Mouse (Mus musculus): ENCODE measurements around the gene Nubp1. TPM values are rescaled to one million over a fixed set of nuclear protein-coding genes. Genes with fewer than 3 reads are reported as not detected.

Gene Nubp1
- polyA plus RNA-seq, 2 experiments = 46.1 to 59.0 TPM

DNA sequence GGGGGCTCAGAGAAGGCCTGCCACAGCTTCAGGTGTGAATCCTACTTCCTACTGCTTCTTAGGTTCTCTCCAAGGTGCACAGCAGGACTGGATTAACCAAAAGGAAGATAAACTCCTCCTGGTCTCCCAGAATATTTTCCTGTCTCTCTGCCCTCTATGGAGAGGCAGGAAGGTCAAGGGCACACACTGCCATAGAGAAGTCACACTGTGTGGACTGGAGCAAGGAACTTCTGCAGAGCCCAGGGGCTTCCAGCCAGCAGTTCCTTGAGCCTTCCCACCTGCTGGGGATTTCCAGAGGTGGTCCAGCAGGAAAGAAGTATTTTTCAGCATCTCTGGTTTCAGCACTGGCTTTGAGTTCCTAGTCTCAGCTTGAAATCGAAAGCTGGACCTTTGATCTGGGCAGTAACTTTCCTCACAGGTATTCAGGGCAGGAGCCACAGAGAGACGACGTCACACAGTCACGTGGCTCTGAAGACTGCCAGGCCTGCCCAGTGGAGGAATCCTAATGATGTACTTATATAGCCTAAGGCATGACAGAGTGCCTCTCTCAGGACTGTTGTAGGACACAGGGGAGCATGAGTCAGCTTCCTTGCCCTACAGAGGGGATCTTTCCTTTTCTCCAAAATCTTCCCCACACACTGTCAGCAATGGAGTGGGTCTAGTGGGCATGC is 53.4 kb downstream of the Nubp1 start:
- peaks cover 3% of the 10 kb centered on the region; the same call in 1 of the 2 replicates for H3K4me1 ChIP-seq (ENCODE audit: control insufficient read depth, insufficient read depth, low read length)
- no peak overlapping the region for H3K9ac ChIP-seq (ENCODE audit: low read depth, low read length, severe bottlenecking)
- no peak overlapping the region for H3K27ac ChIP-seq (replicated peaks; ENCODE audit: low read depth, low read length)
- H3K36me3 ChIP-seq (ENCODE audit: control insufficient read depth, insufficient read depth, low read length) = no peaks in the 10 kb centered on the region
- DNase-seq (ENCODE audit: low spot score) (no peak), ATAC-seq (ENCODE audit: low FRiP score, low read depth) (no peak)
- 5% methylated on average over 4 of the region's 4 CpGs for WGBS
- H3K4me3 ChIP-seq (replicated peaks; ENCODE audit: low read length) = no peak overlapping the region
- TF ChIP-seq POLR2A (IDR thresholded peaks at IDR 0.05; ENCODE audit: borderline replicate concordance, extremely low read depth, insufficient read depth, insufficient read length) = no peak
- H3K4me2 ChIP-seq (replicated peaks; ENCODE audit: low read depth, low read length, severe bottlenecking) = no peak overlapping the region
- H3K9me3 ChIP-seq (ENCODE audit: control insufficient read depth, low read length) = no peaks in the 10 kb centered on the region
- no peaks in the 10 kb centered on the region for H3K27me3 ChIP-seq (ENCODE audit: control insufficient read depth, insufficient read depth, low read length)

- Histone ChIP-seq H3K4me2 (replicated peaks; ENCODE audit: low read depth, low read length, severe bottlenecking) (no peak overlapping the region), H3K4me3 (replicated peaks; ENCODE audit: low read length) (no peak overlapping the region), H3K27me3 (ENCODE audit: control insufficient read depth, insufficient read depth, low read length) (no peaks in the 10 kb centered on the region), H3K27ac (replicated peaks; ENCODE audit: low read depth, low read length) (no peak overlapping the region), H3K4me1 (ENCODE audit: control insufficient read depth, insufficient read depth, low read length) (peaks cover 3% of the 10 kb centered on the region; the same call in 1 of the 2 replicates), H3K36me3 (ENCODE audit: control insufficient read depth, insufficient read depth, low read length) (no peaks in the 10 kb centered on the region), H3K9me3 (ENCODE audit: control insufficient read depth, low read length) (no peaks in the 10 kb centered on the region), H3K9ac (ENCODE audit: low read depth, low read length, severe bottlenecking) (no peak overlapping the region)
- DNase-seq (ENCODE audit: low spot score) = no peak
- ATAC-seq (ENCODE audit: low FRiP score, low read depth) = no peak
- TF ChIP-seq POLR2A (IDR thresholded peaks at IDR 0.05; ENCODE audit: borderline replicate concordance, extremely low read depth, insufficient read depth, insufficient read length) = no peak
- WGBS = 40% methylated on average over 11 of the region's 11 CpGs
Observed at GRCm38 (mm10) chr16:10467391-10468107, 55.8 kb downstream of the Nubp1 start.

- Histone ChIP-seq H3K4me1 (ENCODE audit: control insufficient read depth, insufficient read depth, low read length) (peaks cover 3% of the 10 kb centered on the region; the same call in 1 of the 2 replicates), H3K4me3 (replicated peaks; ENCODE audit: low read length) (no peak overlapping the region), H3K36me3 (ENCODE audit: control insufficient read depth, insufficient read depth, low read length) (no peaks in the 10 kb centered on the region), H3K4me2 (replicated peaks; ENCODE audit: low read depth, low read length, severe bottlenecking) (no peak overlapping the region), H3K27me3 (ENCODE audit: control insufficient read depth, insufficient read depth, low read length) (no peaks in the 10 kb centered on the region), H3K27ac (replicated peaks; ENCODE audit: low read depth, low read length) (no peak overlapping the region), H3K9me3 (ENCODE audit: control insufficient read depth, low read length) (no peaks in the 10 kb centered on the region), H3K9ac (ENCODE audit: low read depth, low read length, severe bottlenecking) (no peak overlapping the region)
- TF ChIP-seq POLR2A (IDR thresholded peaks at IDR 0.05; ENCODE audit: borderline replicate concordance, extremely low read depth, insufficient read depth, insufficient read length) = no peak
- DNase-seq (ENCODE audit: low spot score) = no peak
- 57% methylated on average over 1 of the region's 1 CpGs for WGBS
- ATAC-seq (ENCODE audit: low FRiP score, low read depth) = no peak
Observed at GRCm38 (mm10) chr16:10468201-10468600, 56.5 kb downstream of the Nubp1 start.

- 90% methylated on average over 3 of the region's 3 CpGs for WGBS
- Histone ChIP-seq H3K4me2 (replicated peaks; ENCODE audit: low read depth, low read length, severe bottlenecking) (no peak overlapping the region), H3K4me3 (replicated peaks; ENCODE audit: low read length) (no peak overlapping the region), H3K9ac (ENCODE audit: low read depth, low read length, severe bottlenecking) (no peak overlapping the region), H3K27me3 (ENCODE audit: control insufficient read depth, insufficient read depth, low read length) (no peaks in the 10 kb centered on the region), H3K4me1 (ENCODE audit: control insufficient read depth, insufficient read depth, low read length) (no peaks in the 10 kb centered on the region), H3K27ac (replicated peaks; ENCODE audit: low read depth, low read length) (no peak overlapping the region), H3K36me3 (ENCODE audit: control insufficient read depth, insufficient read depth, low read length) (no peaks in the 10 kb centered on the region), H3K9me3 (ENCODE audit: control insufficient read depth, low read length) (no peaks in the 10 kb centered on the region)
- DNase-seq (ENCODE audit: low spot score) (no peak), ATAC-seq (ENCODE audit: low FRiP score, low read depth) (no peak)
- TF ChIP-seq POLR2A (IDR thresholded peaks at IDR 0.05; ENCODE audit: borderline replicate concordance, extremely low read depth, insufficient read depth, insufficient read length) = no peak
Observed at GRCm38 (mm10) chr16:10471950-10472349, 60.2 kb downstream of the Nubp1 start.

Other genes starting within 250 kb of the Nubp1 start
- gene Rpl39l, start 241.7 kb upstream of the Nubp1 start, polyA plus RNA-seq (2012; rRNA removed) = 8.5 and 14.4 TPM in 2 replicates
- 5.5 and 8.6 TPM in 2 replicates for gene Rpl39l, start 241.7 kb upstream of the Nubp1 start, polyA plus RNA-seq (2014; fragmentation: Nextera tagmentation; extraction: Ambion mirVana)
- gene Atf7ip2, start 219.2 kb upstream of the Nubp1 start, polyA plus RNA-seq (2012; rRNA removed) = 1.3 and 1.4 TPM in 2 replicates
- 0.82 and 1.4 TPM in 2 replicates for gene Atf7ip2, start 219.2 kb upstream of the Nubp1 start, polyA plus RNA-seq (2014; fragmentation: Nextera tagmentation; extraction: Ambion mirVana)
- 33.9 and 35.2 TPM in 2 replicates for gene Emp2, start 98.0 kb upstream of the Nubp1 start, polyA plus RNA-seq (2012; rRNA removed)
- gene Emp2, start 98.0 kb upstream of the Nubp1 start, polyA plus RNA-seq (2014; fragmentation: Nextera tagmentation; extraction: Ambion mirVana) = 39.2 and 41.7 TPM in 2 replicates
- gene Tekt5, start 16.5 kb upstream of the Nubp1 start, polyA plus RNA-seq (2012; rRNA removed) = 1.2 and 1.4 TPM in 2 replicates
- 1.1 and 2.0 TPM in 2 replicates for gene Tekt5, start 16.5 kb upstream of the Nubp1 start, polyA plus RNA-seq (2014; fragmentation: Nextera tagmentation; extraction: Ambion mirVana)
- 17.7 and 20.7 TPM in 2 replicates for gene Tvp23a, start 35.4 kb downstream of the Nubp1 start, polyA plus RNA-seq (2012; rRNA removed)
- 14.0 and 17.1 TPM in 2 replicates for gene Tvp23a, start 35.4 kb downstream of the Nubp1 start, polyA plus RNA-seq (2014; fragmentation: Nextera tagmentation; extraction: Ambion mirVana)
- 0.10 TPM in 2 replicates for gene Ciita, start 68.1 kb downstream of the Nubp1 start, polyA plus RNA-seq (2012; rRNA removed)
- 0.44 and 0.65 TPM in 2 replicates for gene Ciita, start 68.1 kb downstream of the Nubp1 start, polyA plus RNA-seq (2014; fragmentation: Nextera tagmentation; extraction: Ambion mirVana)
- gene Dexi, start 131.1 kb downstream of the Nubp1 start, polyA plus RNA-seq (2012; rRNA removed) = 51.2 and 79.2 TPM in 2 replicates
- 31.5 and 40.4 TPM in 2 replicates for gene Dexi, start 131.1 kb downstream of the Nubp1 start, polyA plus RNA-seq (2014; fragmentation: Nextera tagmentation; extraction: Ambion mirVana)
- gene Clec16a, start 133.4 kb downstream of the Nubp1 start, polyA plus RNA-seq (2012; rRNA removed) = 12.5 and 14.6 TPM in 2 replicates
- gene Clec16a, start 133.4 kb downstream of the Nubp1 start, polyA plus RNA-seq (2014; fragmentation: Nextera tagmentation; extraction: Ambion mirVana) = 29.9 and 34.9 TPM in 2 replicates